Mouse (Mus musculus): ENCODE data around the gene Nrde2.

The Nrde2 gene

GRCm38 (mm10) chr12:100124913-100125798 is 34.3 kb downstream of the Nrde2 start:
- DNase-seq (ENCODE audit: low spot score): no peak

GRCm38 (mm10) chr12:100123476-100123875 is 36.0 kb downstream of the Nrde2 start:
- no peak for DNase-seq (ENCODE audit: low spot score)

- DNase-seq (ENCODE audit: low spot score): no peak
These were observed 36.5 kb downstream of the Nrde2 start for GRCm38 (mm10) chr12:100122921-100123381.

- DNase-seq (ENCODE audit: low spot score): no peak
These were observed 43.5 kb downstream of the Nrde2 start for GRCm38 (mm10) chr12:100115982-100116381.

- DNase-seq (ENCODE audit: low spot score): peak; percentile 83
These were observed 49.3 kb downstream of the Nrde2 start, which contains the start of gene Psmc1 for GRCm38 (mm10) chr12:100109986-100110696. Gene Psmc1 (plus strand): TSS chr12:100110154.

- DNase-seq (ENCODE audit: low spot score): no peak
These were observed 52.0 kb downstream of the Nrde2 start for GRCm38 (mm10) chr12:100107436-100107835.

- DNase-seq (ENCODE audit: low spot score): peak; percentile 61
These were observed 53.1 kb downstream of the Nrde2 start for GRCm38 (mm10) chr12:100106275-100106895.

- DNase-seq (ENCODE audit: low spot score): no peak
These were observed 54.9 kb downstream of the Nrde2 start for GRCm38 (mm10) chr12:100104530-100104929.

GRCm38 (mm10) chr12:100101651-100102050 is 57.8 kb downstream of the Nrde2 start:
- DNase-seq (ENCODE audit: low spot score): no peak

- DNase-seq (ENCODE audit: low spot score): no peak
These were observed 58.8 kb downstream of the Nrde2 start for GRCm38 (mm10) chr12:100100707-100101030.

GRCm38 (mm10) chr12:100099971-100100706 is 59.3 kb downstream of the Nrde2 start:
- DNase-seq (ENCODE audit: low spot score): no peak

GRCm38 (mm10) chr12:100093046-100093445 is 66.4 kb downstream of the Nrde2 start:
- no peak for DNase-seq (ENCODE audit: low spot score)

- no peak for DNase-seq (ENCODE audit: low spot score)
These were observed 68.7 kb downstream of the Nrde2 start for GRCm38 (mm10) chr12:100090750-100091149.

GRCm38 (mm10) chr12:100089265-100089664 is 70.2 kb downstream of the Nrde2 start:
- no peak for DNase-seq (ENCODE audit: low spot score)

- DNase-seq (ENCODE audit: low spot score): no peak
These were observed 71.4 kb downstream of the Nrde2 start for GRCm38 (mm10) chr12:100088026-100088425.

- no peak for DNase-seq (ENCODE audit: low spot score)
These were observed 79.7 kb downstream of the Nrde2 start for GRCm38 (mm10) chr12:100079636-100080286.

GRCm38 (mm10) chr12:100075715-100076114 is 83.7 kb downstream of the Nrde2 start:
- no peak for DNase-seq (ENCODE audit: low spot score)

Measured in yolk sac, embryonic 10.5 days (tissue).